In genomic region chr16:21727897-21728364, GRCm38 (mm10) we compare ENCODE assay signal across 8 mouse cellular contexts. TPM values are rescaled to one million over a fixed set of nuclear protein-coding genes. Genes with fewer than 3 reads are reported as not detected.
DNase-seq lines count a peak whose midpoint lies in the region; ATAC-seq and TF ChIP-seq lines count a peak whose summit lies in the region.

No protein-coding gene starts in this region.

- ATAC-seq in embryonic facial prominence, embryonic 14.5 days (ENCODE audit: low read depth): no peak
- ATAC-seq in stomach, postnatal 0 days (ENCODE audit: low FRiP score, low TSS enrichment): peak; percentile 24; the same call in 1 of the 2 replicates

- H3K9me3 ChIP-seq in embryonic facial prominence, embryonic 14.5 days (ENCODE audit: control insufficient read depth, low read length): no peaks in the 10 kb centered on the region
- H3K9me3 ChIP-seq in stomach, postnatal 0 days (ENCODE audit: control insufficient read depth, low read length): no peaks in the 10 kb centered on the region

- peak; percentile 16 to 36 for DNase-seq in adrenal gland, postnatal 4 days (ENCODE audit: low spot score in 2 of 2)
- DNase-seq in embryonic facial prominence, embryonic 14.5 days (ENCODE audit: low spot score): peak; percentile 86
- DNase-seq in heart, adult 8-10 months (ENCODE audit: low spot score): peak; percentile 89
- peak; percentile 80 for DNase-seq in kidney, adult 9 months
- DNase-seq in liver: peak; percentile 50
- DNase-seq in natural killer cell, adult 2 months (ENCODE audit: low spot score in 2 of 2): peak; percentile 50 to 65
- DNase-seq in stomach, postnatal 0 days (ENCODE audit: low spot score): peak; percentile 66

- H3K4me3 ChIP-seq in C2C12 (ENCODE audit: insufficient read depth, poor library complexity, severe bottlenecking): no peak overlapping the region
- H3K4me3 ChIP-seq in embryonic facial prominence, embryonic 14.5 days (ENCODE audit: low read depth, low read length): peak overlapping the region; percentile 15; the same call in 1 of the 2 replicates
- peak overlapping the region; percentile 33 for H3K4me3 ChIP-seq in stomach, postnatal 0 days (ENCODE audit: low read depth, low read length)

- H3K9ac ChIP-seq in embryonic facial prominence, embryonic 14.5 days (ENCODE audit: low read depth, low read length): 0 out of 2 replicates have a peak overlapping the region, but pooled peaks have one; percentile 14
- H3K9ac ChIP-seq in stomach, postnatal 0 days (ENCODE audit: low read length): peak overlapping the region; percentile 50; the same call in 1 of the 2 replicates

- H3K36me3 ChIP-seq in C2C12 (ENCODE audit: control insufficient read depth, insufficient read depth): no peaks in the 10 kb centered on the region
- no peaks in the 10 kb centered on the region for H3K36me3 ChIP-seq in embryonic facial prominence, embryonic 14.5 days (ENCODE audit: control insufficient read depth, insufficient read depth, low read length)
- H3K36me3 ChIP-seq in stomach, postnatal 0 days (ENCODE audit: control insufficient read depth, insufficient read depth, low read length): no peaks in the 10 kb centered on the region

- TF ChIP-seq EP300 in stomach, postnatal 0 days (optimal IDR thresholded peaks at IDR 0.05): no peak

- no peak for TF ChIP-seq CTCF in C2C12 (IDR thresholded peaks at IDR 0.05; ENCODE audit: control insufficient read depth, insufficient read depth, insufficient read length)
- peak; percentile 92 for TF ChIP-seq CTCF in stomach, postnatal 0 days (IDR thresholded peaks at IDR 0.05; ENCODE audit: low read depth)

- WGBS in embryonic facial prominence, embryonic 14.5 days: 39% methylated on average over 10 of the region's 10 CpGs
- 36% methylated on average over 10 of the region's 10 CpGs for WGBS in stomach, postnatal 0 days

- H3K79me3 ChIP-seq in C2C12 (ENCODE audit: low read depth): no peaks in the 10 kb centered on the region

- peak overlapping the region; percentile 49 for H3ac ChIP-seq in C2C12 (ENCODE audit: control insufficient read depth, insufficient read length, low read depth)

- no peak overlapping the region for H3K27ac ChIP-seq in embryonic facial prominence, embryonic 14.5 days (replicated peaks; ENCODE audit: low read depth, low read length)
- H3K27ac ChIP-seq in stomach, postnatal 0 days (replicated peaks): no peak overlapping the region

- H3K4me2 ChIP-seq in embryonic facial prominence, embryonic 14.5 days (ENCODE audit: low read depth, low read length): peak overlapping the region; percentile 27; the same call in 1 of the 2 replicates
- H3K4me2 ChIP-seq in stomach, postnatal 0 days (replicated peaks; ENCODE audit: low read depth): peak overlapping the region; percentile 46

- H3K79me2 ChIP-seq in C2C12 (ENCODE audit: control insufficient read depth, insufficient read depth): no peaks in the 10 kb centered on the region

- H3K27me3 ChIP-seq in C2C12 (ENCODE audit: control insufficient read depth, insufficient read depth, insufficient read length): peaks cover 17% of the 10 kb centered on the region
- H3K27me3 ChIP-seq in embryonic facial prominence, embryonic 14.5 days (replicated peaks; ENCODE audit: control insufficient read depth, insufficient read depth, low read length): no peaks in the 10 kb centered on the region
- no peaks in the 10 kb centered on the region for H3K27me3 ChIP-seq in stomach, postnatal 0 days (ENCODE audit: control insufficient read depth, insufficient read depth, low read length)

- H3K4me1 ChIP-seq in embryonic facial prominence, embryonic 14.5 days (ENCODE audit: control insufficient read depth, insufficient read depth, low read length): no peaks in the 10 kb centered on the region; the same call in 1 of the 2 replicates
- H3K4me1 ChIP-seq in stomach, postnatal 0 days (replicated peaks; ENCODE audit: control insufficient read depth, insufficient read depth): no peaks in the 10 kb centered on the region

TF ChIP-seq in C2C12, 6 proteins besides CTCF, POLR2A, EP300 and RAD21:
- TF ChIP-seq MYOD1 (IDR thresholded peaks at IDR 0.05; ENCODE audit: control insufficient read depth, insufficient read length, low read depth) (no peak), USF1 (IDR thresholded peaks at IDR 0.05; ENCODE audit: low read depth) (peak; percentile 1), MAX (IDR thresholded peaks at IDR 0.05) (no peak), MYOG (IDR thresholded peaks at IDR 0.05; ENCODE audit: control insufficient read depth, extremely low read depth, insufficient read length) (no peak), FOSL1 (IDR thresholded peaks at IDR 0.05; ENCODE audit: insufficient read depth, low read length, poor library complexity, severe bottlenecking) (no peak), CEBPB (IDR thresholded peaks at IDR 0.05; ENCODE audit: low read depth) (no peak)

RNA-seq across cellular contexts. Expression of gene 2510009E07Rik, which starts 33.5 kb away (rescaled TPM):
- polyA plus RNA-seq in C2C12 (2012; fragmentation: generic; extraction: Trizol): 6.0 TPM
- 10 to 100 TPM; 30.1 to 32.8 TPM for total RNA-seq in adrenal gland, postnatal 4 days (2021)
- polyA plus RNA-seq in embryonic facial prominence, embryonic 14.5 days (2014; fragmentation: Nextera tagmentation; extraction: Ambion mirVana): 22.9 and 23.9 TPM in 2 replicates
- 10 to 100 TPM; 19.6 to 28.6 (median 24.4) TPM for total RNA-seq in heart, adult 8-10 months (2022)
- polyA plus RNA-seq in stomach, postnatal 0 days (2015; fragmentation: Nextera tagmentation; extraction: Ambion mirVana): 9.6 and 10.3 TPM in 2 replicates

RNA-seq across cellular contexts. Expression of gene Ehhadh, which starts 59.7 kb away (rescaled TPM):
- polyA plus RNA-seq in C2C12 (2012; fragmentation: generic; extraction: Trizol): 0.15 TPM
- total RNA-seq in adrenal gland, postnatal 4 days (2021): 10 to 100 TPM; 25.8 to 31.0 TPM
- 2.2 and 2.5 TPM in 2 replicates for polyA plus RNA-seq in embryonic facial prominence, embryonic 14.5 days (2014; fragmentation: Nextera tagmentation; extraction: Ambion mirVana)
- 10 to 100 TPM; 10.8 to 17.3 (median 14.3) TPM for total RNA-seq in heart, adult 8-10 months (2022)
- polyA plus RNA-seq in stomach, postnatal 0 days (2015; fragmentation: Nextera tagmentation; extraction: Ambion mirVana): 29.0 and 30.9 TPM in 2 replicates

Comparison
In these comparisons a context has a peak if more than half of its experiments do, and no peak if none do; other contexts are left out.
1. DNase-seq: peak in every context shown above with its lines; median percentile 89 in heart, adult 8-10 months; 86 in embryonic facial prominence, embryonic 14.5 days; 80 in kidney, adult 9 months; 66 in stomach, postnatal 0 days; 58 in natural killer cell, adult 2 months; 50 in liver; 26 in adrenal gland, postnatal 4 days.